ENCODE assay signal across 8 mouse cellular contexts in the genomic region with DNA sequence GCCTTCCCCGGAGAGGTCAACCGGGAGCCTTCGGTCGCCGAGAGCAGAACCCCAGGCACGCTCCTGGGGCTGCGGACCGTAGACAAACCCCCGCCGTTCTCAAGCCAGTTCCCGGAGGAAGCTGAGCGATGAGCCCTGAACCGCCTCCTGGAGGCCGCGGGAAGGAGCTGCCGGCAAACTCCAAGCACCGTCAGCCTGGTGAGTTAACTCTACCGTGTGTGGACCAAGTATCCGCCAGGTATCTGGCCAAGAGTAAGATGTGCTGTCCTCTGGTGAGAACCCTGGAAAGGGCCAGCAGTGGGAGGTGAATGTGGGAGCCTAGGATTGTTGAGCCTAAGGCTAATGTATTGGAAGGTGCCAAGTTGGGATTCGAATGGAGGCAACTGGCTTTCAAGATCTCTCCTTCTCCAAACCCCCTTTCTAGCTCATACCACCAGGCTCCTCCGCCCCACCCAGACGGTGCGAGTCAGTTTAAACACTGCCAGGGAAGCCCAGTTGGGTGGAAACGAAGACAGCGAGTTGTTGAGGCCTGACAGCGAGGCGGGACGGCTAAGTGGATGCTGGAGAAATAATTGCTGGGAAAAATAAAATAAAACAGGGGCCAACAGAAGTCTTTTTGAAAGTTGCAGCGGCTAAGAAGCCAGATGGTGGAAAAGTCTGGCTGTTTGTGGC. TPM values are rescaled to one million over a fixed set of nuclear protein-coding genes. Genes with fewer than 3 reads are reported as not detected.
DNase-seq lines count a peak whose midpoint lies in the region; ATAC-seq lines count a peak whose summit lies in the region.

No protein-coding gene starts in this region.

- no peak for DNase-seq in heart, embryonic 10.5 days (ENCODE audit: low spot score)
- no peak for DNase-seq in heart, adult 8-10 months (ENCODE audit: low spot score)
- DNase-seq in ES-CJ7 (ENCODE audit: low read depth, low spot score) = peak; percentile 76
- DNase-seq in midbrain, embryonic 10.5 days (ENCODE audit: low spot score) = peak; percentile 78
- DNase-seq in urinary bladder, postnatal 10 days (ENCODE audit: low spot score) = no peak
- no peak for DNase-seq in gastrocnemius, postnatal 10 days

- ATAC-seq in forebrain, embryonic 16.5 days = peak; percentile 68
- no peak for ATAC-seq in monocyte, adult 5-6 weeks (replicated peaks; ENCODE audit: insufficient number of reproducible peaks, low FRiP score, low TSS enrichment, poor library complexity, severe bottlenecking)

- 0 out of 2 replicates have a peak overlapping the region, but pooled peaks have one; percentile 27 for H3K9ac ChIP-seq in forebrain, embryonic 16.5 days (replicated peaks; ENCODE audit: low read depth, low read length)

- no peaks in the 10 kb centered on the region for H3K36me3 ChIP-seq in heart, embryonic 10.5 days
- H3K36me3 ChIP-seq in forebrain, embryonic 16.5 days (ENCODE audit: control insufficient read depth, insufficient read depth) = no peaks in the 10 kb centered on the region
- H3K36me3 ChIP-seq in midbrain, embryonic 10.5 days = no peaks in the 10 kb centered on the region

- no peak overlapping the region for H3K27ac ChIP-seq in heart, embryonic 10.5 days
- no peak overlapping the region for H3K27ac ChIP-seq in forebrain, embryonic 16.5 days (ENCODE audit: low read length)
- peak overlapping the region; percentile 79 for H3K27ac ChIP-seq in midbrain, embryonic 10.5 days (replicated peaks)

- peak overlapping the region; percentile 66 for H3K4me2 ChIP-seq in forebrain, embryonic 16.5 days (ENCODE audit: low read length)

- under 1% methylated on average over 29 of the region's 29 CpGs for WGBS in heart, embryonic 10.5 days
- 2% methylated on average over 29 of the region's 29 CpGs for WGBS in forebrain, embryonic 16.5 days
- under 1% methylated on average over 29 of the region's 29 CpGs for WGBS in midbrain, embryonic 10.5 days

- H3K27me3 ChIP-seq in heart, embryonic 10.5 days (ENCODE audit: insufficient read depth, poor library complexity, severe bottlenecking) = peaks cover 93% of the 10 kb centered on the region
- peaks cover 60% of the 10 kb centered on the region for H3K27me3 ChIP-seq in forebrain, embryonic 16.5 days (replicated peaks; ENCODE audit: control insufficient read depth, insufficient read depth, low read length)
- peaks cover 99% of the 10 kb centered on the region for H3K27me3 ChIP-seq in midbrain, embryonic 10.5 days (ENCODE audit: low read depth, poor library complexity, severe bottlenecking)

- no peaks in the 10 kb centered on the region for H3K9me3 ChIP-seq in heart, embryonic 10.5 days
- no peaks in the 10 kb centered on the region for H3K9me3 ChIP-seq in forebrain, embryonic 16.5 days (ENCODE audit: control insufficient read depth, low read length)
- no peaks in the 10 kb centered on the region for H3K9me3 ChIP-seq in midbrain, embryonic 10.5 days (replicated peaks)

- peaks cover 32% of the 10 kb centered on the region for H3K4me1 ChIP-seq in heart, embryonic 10.5 days
- H3K4me1 ChIP-seq in forebrain, embryonic 16.5 days (replicated peaks; ENCODE audit: control insufficient read depth, insufficient read depth, low read length) = peaks cover 26% of the 10 kb centered on the region
- peaks cover 42% of the 10 kb centered on the region for H3K4me1 ChIP-seq in midbrain, embryonic 10.5 days

- H3K4me3 ChIP-seq in heart, embryonic 10.5 days = peak overlapping the region; percentile 63
- peak overlapping the region; percentile 47 for H3K4me3 ChIP-seq in forebrain, embryonic 16.5 days (replicated peaks; ENCODE audit: low read length)
- peak overlapping the region; percentile 58 for H3K4me3 ChIP-seq in midbrain, embryonic 10.5 days

RNA-seq across cellular contexts. Expression of a gene that starts 1.6 kb away (rescaled TPM):
- 0.06 TPM in 1 of 2 replicates, not detected in the other for polyA plus RNA-seq in heart, embryonic 10.5 days (2016; fragmentation: Nextera tagmentation; extraction: Ambion mirVana)
- not detected for total RNA-seq in heart, adult 8-10 months (2022)
- polyA plus RNA-seq in forebrain, embryonic 16.5 days (2015; fragmentation: Nextera tagmentation; extraction: Ambion mirVana) = 4.1 and 15.2 TPM in 2 replicates
- 4.4 and 6.4 TPM in 2 replicates for polyA plus RNA-seq in midbrain, embryonic 10.5 days (2016; fragmentation: Nextera tagmentation; extraction: Ambion mirVana)
- total RNA-seq in gastrocnemius, postnatal 10 days (2021) = not detected
- total RNA-seq in monocyte, adult 5-6 weeks (2017) = not detected in 3 replicates

Comparison
In these comparisons a context has a peak if more than half of its experiments do, and no peak if none do; other contexts are left out.
1. DNase-seq: peak in ES-CJ7 (single experiment) and midbrain, embryonic 10.5 days (single experiment); none in heart, embryonic 10.5 days (single experiment), heart, adult 8-10 months (single experiment), urinary bladder, postnatal 10 days (single experiment) and gastrocnemius, postnatal 10 days (single experiment).
2. Peak in every context shown above with its lines, with median percentiles within 50 percentile points of each other: H3K4me3 ChIP-seq.